Mouse (Mus musculus): ENCODE data around the gene Zfp993. TPM values are rescaled to one million over a fixed set of nuclear protein-coding genes. Genes with fewer than 3 reads are reported as not detected.

Zfp993 gene
- polyA plus RNA-seq (2012; rRNA removed): 2.1 and 3.8 TPM in 2 replicates

DNA sequence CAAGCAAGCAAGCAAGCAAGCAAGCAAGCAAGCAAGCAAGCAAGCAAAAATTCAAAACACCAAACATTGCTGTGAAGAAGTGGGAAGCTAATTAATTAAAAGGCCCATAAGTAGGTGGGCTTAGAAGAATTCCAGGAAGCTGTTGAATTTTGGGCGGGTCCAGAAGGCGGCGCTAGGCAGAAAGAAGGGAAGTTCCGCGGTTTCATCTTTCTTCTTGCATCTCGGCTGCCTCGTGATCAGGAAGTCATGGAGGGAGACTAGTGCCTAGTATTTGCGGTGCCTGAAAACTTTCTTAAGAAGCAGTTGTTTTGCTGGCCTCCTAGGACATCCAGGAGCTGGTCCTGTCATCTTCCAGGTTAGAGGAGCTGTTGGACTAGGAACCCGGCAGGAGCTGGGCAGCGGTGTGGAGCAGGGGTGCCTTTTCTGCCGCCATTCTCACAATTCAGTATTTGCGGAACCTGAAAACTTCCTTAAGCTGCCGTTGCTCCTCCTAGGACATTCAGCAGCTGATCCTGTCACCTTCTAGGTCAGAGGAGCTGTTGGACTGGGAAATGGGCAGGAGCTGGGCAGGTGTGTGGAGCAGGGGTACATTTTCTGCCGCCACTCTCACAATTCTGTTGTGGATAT lies at the start of gene Zfp993:
TSS of gene Zfp993 (plus strand) at position 188 of the 627 bp plus-strand sequence.

Other genes starting within 250 kb of the Zfp993 start
- 2.2 TPM in 2 replicates for gene Zfp992, start 161.9 kb upstream of the Zfp993 start, polyA plus RNA-seq (2012; rRNA removed)
- gene Zfp981, start 108.9 kb upstream of the Zfp993 start, polyA plus RNA-seq (2012; rRNA removed): 0.01 TPM in 2 replicates